Mouse (Mus musculus): ENCODE measurements at regions not wholly inside any gene's neighbourhood (a gene's known extent, or its start where the extent isn't known, plus 50 kb on each side); places are given as distances from the start of the nearest gene placed in this dataset.

DNA sequence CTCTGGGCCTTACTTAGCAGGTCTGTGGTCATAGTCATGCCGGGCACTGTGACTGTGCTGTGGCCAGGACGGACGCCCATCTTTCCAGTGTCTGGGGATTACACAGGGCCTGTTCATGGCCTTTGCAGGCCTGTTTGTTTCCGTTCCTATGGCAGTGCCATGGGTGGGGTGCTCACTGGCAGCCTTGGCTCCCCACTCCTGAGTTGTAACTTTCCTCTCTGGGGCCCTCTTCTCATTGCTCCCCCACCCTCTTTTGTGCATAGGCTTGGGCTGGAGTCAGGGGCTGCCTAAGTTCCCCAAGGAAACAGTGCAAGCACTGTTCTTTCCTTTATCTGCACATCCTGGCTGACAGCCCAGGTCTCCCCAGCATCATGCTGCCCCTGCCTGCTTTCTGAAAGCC, 72.9 kb upstream of the Rxra start:
- H3K4me1 ChIP-seq (ENCODE audit: control insufficient read depth, insufficient read depth, low read length), result no peaks in the 10 kb centered on the region
- H3K9me3 ChIP-seq (ENCODE audit: control insufficient read depth, low read length), result no peaks in the 10 kb centered on the region
- H3K36me3 ChIP-seq (ENCODE audit: control insufficient read depth, insufficient read depth, low read length), result no peaks in the 10 kb centered on the region
- H3K27me3 ChIP-seq (ENCODE audit: control insufficient read depth, insufficient read depth, low read length), result no peaks in the 10 kb centered on the region
- no peak overlapping the region for H3K4me3 ChIP-seq (ENCODE audit: low read depth, low read length)
- DNase-seq (ENCODE audit: low spot score) (no peak), ATAC-seq (ENCODE audit: insufficient number of reproducible peaks, low FRiP score, low TSS enrichment, low read depth) (no peak)
- H3K4me2 ChIP-seq (ENCODE audit: low read depth, severe bottlenecking), result no peak overlapping the region
- H3K9ac ChIP-seq (ENCODE audit: low read length), result no peak overlapping the region
- 90% methylated on average over 4 of the region's 4 CpGs for WGBS
- no peak overlapping the region for H3K27ac ChIP-seq (replicated peaks; ENCODE audit: low read depth, low read length)

DNA sequence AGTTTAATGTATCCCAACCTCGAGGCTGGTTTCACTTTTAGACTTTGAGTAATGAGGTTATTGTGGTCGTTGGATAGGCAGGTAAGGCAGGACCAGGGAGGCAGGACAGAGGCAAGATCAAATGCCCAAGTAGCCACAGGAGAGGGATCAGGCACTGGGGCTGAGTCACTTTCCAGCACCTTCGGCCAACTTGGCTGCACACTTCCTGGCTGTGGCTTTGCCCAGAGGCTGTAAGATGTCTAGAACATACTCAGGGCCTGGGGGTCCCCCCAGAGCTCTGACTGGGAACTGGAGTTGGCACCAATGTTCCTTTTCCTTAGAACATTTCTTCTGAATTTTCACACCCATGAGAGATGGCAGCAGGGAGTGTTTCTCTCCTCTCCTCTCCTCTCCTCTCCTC, 71.7 kb upstream of the Rxra start:
- ATAC-seq (ENCODE audit: insufficient number of reproducible peaks, low FRiP score, low TSS enrichment, low read depth), result no peak
- WGBS, result 47% methylated on average over 3 of the region's 3 CpGs
- no peaks in the 10 kb centered on the region for H3K9me3 ChIP-seq (ENCODE audit: control insufficient read depth, low read length)
- H3K4me3 ChIP-seq (ENCODE audit: low read depth, low read length), result no peak overlapping the region
- H3K27me3 ChIP-seq (ENCODE audit: control insufficient read depth, insufficient read depth, low read length), result no peaks in the 10 kb centered on the region
- no peak overlapping the region for H3K27ac ChIP-seq (replicated peaks; ENCODE audit: low read depth, low read length)
- no peaks in the 10 kb centered on the region for H3K36me3 ChIP-seq (ENCODE audit: control insufficient read depth, insufficient read depth, low read length)
- DNase-seq (ENCODE audit: low spot score), result no peak
- H3K9ac ChIP-seq (ENCODE audit: low read length), result no peak overlapping the region
- no peak overlapping the region for H3K4me2 ChIP-seq (ENCODE audit: low read depth, severe bottlenecking)
- no peaks in the 10 kb centered on the region for H3K4me1 ChIP-seq (ENCODE audit: control insufficient read depth, insufficient read depth, low read length)

DNA sequence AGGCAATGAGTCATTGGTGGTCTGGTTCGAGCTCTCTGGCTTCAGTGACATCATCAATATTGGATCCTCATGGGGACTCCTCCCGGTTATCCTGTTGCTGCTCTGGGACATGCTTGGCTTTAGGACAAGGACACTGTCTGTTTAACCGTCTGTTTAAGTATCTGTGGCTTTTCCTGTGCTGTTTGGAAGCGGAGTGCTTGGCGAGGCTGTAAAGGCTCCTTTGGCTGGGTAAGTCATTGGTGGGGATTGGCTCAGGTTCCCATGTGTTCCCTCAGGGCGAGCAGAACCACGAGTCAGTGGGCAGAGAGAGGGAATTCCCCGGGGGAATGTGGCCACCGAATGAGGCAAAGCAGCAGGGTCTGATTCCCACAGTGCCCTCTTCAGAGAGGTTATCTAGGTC, 69.4 kb upstream of the Rxra start:
- no peaks in the 10 kb centered on the region for H3K27me3 ChIP-seq (ENCODE audit: control insufficient read depth, insufficient read depth, low read length)
- H3K9me3 ChIP-seq (ENCODE audit: control insufficient read depth, low read length), result no peaks in the 10 kb centered on the region
- DNase-seq (ENCODE audit: low spot score), result no peak
- H3K4me3 ChIP-seq (ENCODE audit: low read depth, low read length), result no peak overlapping the region
- ATAC-seq (ENCODE audit: insufficient number of reproducible peaks, low FRiP score, low TSS enrichment, low read depth), result no peak
- no peak overlapping the region for H3K4me2 ChIP-seq (ENCODE audit: low read depth, severe bottlenecking)
- H3K36me3 ChIP-seq (ENCODE audit: control insufficient read depth, insufficient read depth, low read length), result no peaks in the 10 kb centered on the region
- 72% methylated on average over 9 of the region's 9 CpGs for WGBS
- no peaks in the 10 kb centered on the region for H3K4me1 ChIP-seq (ENCODE audit: control insufficient read depth, insufficient read depth, low read length)
- no peak overlapping the region for H3K27ac ChIP-seq (replicated peaks; ENCODE audit: low read depth, low read length)
- no peak overlapping the region for H3K9ac ChIP-seq (ENCODE audit: low read length)

DNA sequence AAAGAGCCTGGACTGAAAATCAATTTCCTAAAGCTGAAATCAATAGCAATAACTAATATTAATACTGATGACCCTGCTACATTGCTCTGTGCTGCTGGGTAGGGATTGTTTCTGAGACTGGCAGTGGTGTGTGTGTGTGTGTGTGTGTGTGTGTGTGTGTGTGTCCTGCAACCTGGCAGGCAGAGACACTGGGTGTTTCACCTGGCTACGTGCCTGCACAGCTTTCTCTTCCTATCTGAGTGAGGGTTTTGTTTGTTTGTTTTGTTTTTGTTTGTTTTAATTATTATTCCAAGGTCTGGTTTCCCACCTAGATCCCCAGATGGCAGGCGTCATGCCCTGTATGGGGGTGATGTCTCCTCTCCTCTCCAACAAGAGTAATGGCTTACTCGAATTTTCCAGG, 54.5 kb upstream of the Rxra start:
- H3K27ac ChIP-seq (replicated peaks; ENCODE audit: low read depth, low read length), result no peak overlapping the region
- H3K4me2 ChIP-seq (ENCODE audit: low read depth, severe bottlenecking), result no peak overlapping the region
- 67% methylated on average over 3 of the region's 3 CpGs for WGBS
- H3K9ac ChIP-seq (ENCODE audit: low read length), result no peak overlapping the region
- no peak for DNase-seq (ENCODE audit: low spot score)
- H3K4me3 ChIP-seq (ENCODE audit: low read depth, low read length), result no peak overlapping the region
- H3K27me3 ChIP-seq (ENCODE audit: control insufficient read depth, insufficient read depth, low read length), result no peaks in the 10 kb centered on the region
- no peaks in the 10 kb centered on the region for H3K36me3 ChIP-seq (ENCODE audit: control insufficient read depth, insufficient read depth, low read length)
- no peaks in the 10 kb centered on the region for H3K4me1 ChIP-seq (ENCODE audit: control insufficient read depth, insufficient read depth, low read length)
- no peak for ATAC-seq (ENCODE audit: insufficient number of reproducible peaks, low FRiP score, low TSS enrichment, low read depth)
- H3K9me3 ChIP-seq (ENCODE audit: control insufficient read depth, low read length), result no peaks in the 10 kb centered on the region

DNA sequence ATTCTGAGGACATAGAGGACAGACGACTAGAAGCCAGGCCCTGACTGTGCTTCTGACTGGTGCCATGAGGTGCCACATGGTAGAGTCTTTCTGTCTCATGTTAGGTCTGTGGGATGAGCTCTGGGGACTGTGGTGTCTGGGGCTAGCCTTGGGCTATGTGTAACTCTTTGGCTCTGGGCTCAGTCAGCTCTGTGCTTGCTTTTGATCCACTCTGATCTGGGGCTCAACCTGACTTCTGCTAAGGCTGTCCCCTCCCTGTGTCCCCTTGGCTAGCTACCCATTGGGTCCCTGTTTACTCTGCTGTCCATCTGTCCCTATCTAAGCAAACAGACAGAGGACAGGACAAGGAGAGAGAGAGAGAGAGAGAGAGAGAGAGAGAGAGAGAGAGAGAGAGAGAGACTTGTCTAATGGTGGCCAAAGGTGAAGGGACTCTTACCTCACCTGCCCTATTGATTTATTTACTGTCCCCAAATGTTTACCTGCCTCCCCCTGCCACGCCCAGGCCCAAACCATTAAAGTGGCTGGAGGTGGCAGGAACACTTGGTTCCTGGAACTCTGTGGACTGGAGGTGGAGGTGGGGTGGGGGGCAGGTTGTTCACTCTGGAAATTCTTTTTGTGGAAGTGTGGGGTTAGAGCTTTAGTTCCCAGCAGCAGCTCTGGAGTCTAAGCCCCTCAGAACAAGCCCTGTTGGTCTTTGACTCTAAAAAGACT, 51.4 kb upstream of the Rxra start:
- Histone ChIP-seq H3K27me3 (ENCODE audit: control insufficient read depth, insufficient read depth, low read length) (no peaks in the 10 kb centered on the region), H3K4me2 (ENCODE audit: low read depth, severe bottlenecking) (no peak overlapping the region), H3K4me1 (ENCODE audit: control insufficient read depth, insufficient read depth, low read length) (no peaks in the 10 kb centered on the region), H3K9me3 (ENCODE audit: control insufficient read depth, low read length) (no peaks in the 10 kb centered on the region), H3K9ac (ENCODE audit: low read length) (no peak overlapping the region), H3K4me3 (ENCODE audit: low read depth, low read length) (no peak overlapping the region), H3K27ac (replicated peaks; ENCODE audit: low read depth, low read length) (no peak overlapping the region), H3K36me3 (ENCODE audit: control insufficient read depth, insufficient read depth, low read length) (no peaks in the 10 kb centered on the region)
- DNase-seq (ENCODE audit: low spot score) (no peak), ATAC-seq (ENCODE audit: insufficient number of reproducible peaks, low FRiP score, low TSS enrichment, low read depth) (no peak)
- WGBS, result 74% methylated on average over 2 of the region's 2 CpGs

Measured in limb, embryonic 11.5 days (tissue).